Mouse (Mus musculus) duodenum, adult 2 months (tissue): ENCODE data around the gene Fam81a. TPM values are rescaled to one million over a fixed set of nuclear protein-coding genes. Genes with fewer than 3 reads are reported as not detected.

Source experiments
- polyA plus RNA-seq: library from polyadenylated mRNA; depleted of rRNA; stranded (reverse); fragments of >200 nt; gene quantifications from 2 replicates; pipeline ENCODE4 v1.2.3, GENCODE M21; 2012; ENCODE audit warnings: low replicate concordance; rRNA removed

The Fam81a gene
- 0.08 and 0.69 TPM in 2 replicates for polyA plus RNA-seq

GRCm38 (mm10) chr9:70142460-70142859 lies at the start of gene Fam81a:
Gene Fam81a (minus strand): TSS chr9:70142560.

Other genes with a start within 250 kb of the Fam81a start
- gene Bnip2, start 153.1 kb downstream of the Fam81a start, polyA plus RNA-seq, result 4.1 and 4.3 TPM in 2 replicates
- 2.9 and 8.5 TPM in 2 replicates for gene Gtf2a2, start 130.0 kb downstream of the Fam81a start, polyA plus RNA-seq
- gene Gcnt3, start 104.5 kb downstream of the Fam81a start, polyA plus RNA-seq, result 2.1 and 9.4 TPM in 2 replicates
- 6.8 and 12.0 TPM in 2 replicates for gene Myo1e, start 64.8 kb upstream of the Fam81a start, polyA plus RNA-seq